Mouse (Mus musculus): ENCODE results near the gene Tmpo. TPM values are rescaled to one million over a fixed set of nuclear protein-coding genes. Genes with fewer than 3 reads are reported as not detected.
A peak's percentile ranks its signal among the peaks of the same experiment; 100 is the strongest.

The Tmpo gene
- polyA plus RNA-seq, 1 experiment from 2014 or later = 320 TPM

DNA sequence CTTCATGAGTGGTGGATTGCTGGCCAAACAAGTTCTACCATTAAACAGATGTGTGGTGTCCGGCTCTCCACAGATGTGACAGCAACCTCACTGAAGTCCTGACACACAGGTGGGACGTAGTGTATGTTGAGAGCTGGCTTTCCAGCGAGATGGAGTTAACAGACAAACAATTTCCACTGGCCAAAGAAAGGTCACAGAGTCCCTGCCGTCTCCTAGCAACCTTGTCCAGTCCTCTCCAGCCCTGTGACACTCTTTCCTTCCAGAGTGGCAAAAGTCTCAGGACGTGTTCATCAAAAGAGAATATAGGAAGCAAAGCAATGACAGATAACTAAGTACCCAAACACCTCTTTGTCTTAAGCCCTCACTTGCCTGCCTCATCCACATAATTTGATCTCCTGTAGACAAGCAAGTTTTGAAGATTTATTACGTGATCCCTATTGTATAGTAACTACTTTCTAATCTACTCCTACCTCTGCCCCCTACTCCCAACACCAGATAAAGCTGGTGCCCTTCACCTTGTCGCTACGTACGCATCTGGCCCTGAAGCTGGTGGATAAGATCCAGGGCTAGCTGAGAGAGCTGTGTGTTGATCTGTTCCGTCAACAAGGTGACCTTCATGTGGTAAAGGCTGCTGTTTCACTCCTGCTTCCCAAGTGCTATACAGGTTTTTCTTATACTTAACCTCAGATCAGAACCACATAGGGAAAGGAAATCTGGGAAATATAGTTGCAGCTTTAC, 54.3 kb downstream of the Tmpo start:
- no peaks in the 10 kb centered on the region for H3K4me1 ChIP-seq (replicated peaks; ENCODE audit: control insufficient read depth, insufficient read depth, low read length)
- H3K4me3 ChIP-seq (ENCODE audit: low read depth, low read length) = no peak overlapping the region
- no peak overlapping the region for H3K9ac ChIP-seq (ENCODE audit: low read depth, low read length)
- H3K4me2 ChIP-seq (replicated peaks; ENCODE audit: low read depth, low read length) = no peak overlapping the region
- no peak for ATAC-seq (ENCODE audit: low FRiP score)
- no peaks in the 10 kb centered on the region for H3K27me3 ChIP-seq (ENCODE audit: control insufficient read depth, insufficient read depth, low read length)
- H3K9me3 ChIP-seq (ENCODE audit: control insufficient read depth, low read length) = no peaks in the 10 kb centered on the region
- WGBS = 73% methylated on average over 10 of the region's 10 CpGs
- H3K27ac ChIP-seq (ENCODE audit: low read depth, low read length) = no peak overlapping the region
- H3K36me3 ChIP-seq (ENCODE audit: control insufficient read depth, insufficient read depth, low read length) = no peaks in the 10 kb centered on the region
- DNase-seq (ENCODE audit: low spot score) = no peak

DNA sequence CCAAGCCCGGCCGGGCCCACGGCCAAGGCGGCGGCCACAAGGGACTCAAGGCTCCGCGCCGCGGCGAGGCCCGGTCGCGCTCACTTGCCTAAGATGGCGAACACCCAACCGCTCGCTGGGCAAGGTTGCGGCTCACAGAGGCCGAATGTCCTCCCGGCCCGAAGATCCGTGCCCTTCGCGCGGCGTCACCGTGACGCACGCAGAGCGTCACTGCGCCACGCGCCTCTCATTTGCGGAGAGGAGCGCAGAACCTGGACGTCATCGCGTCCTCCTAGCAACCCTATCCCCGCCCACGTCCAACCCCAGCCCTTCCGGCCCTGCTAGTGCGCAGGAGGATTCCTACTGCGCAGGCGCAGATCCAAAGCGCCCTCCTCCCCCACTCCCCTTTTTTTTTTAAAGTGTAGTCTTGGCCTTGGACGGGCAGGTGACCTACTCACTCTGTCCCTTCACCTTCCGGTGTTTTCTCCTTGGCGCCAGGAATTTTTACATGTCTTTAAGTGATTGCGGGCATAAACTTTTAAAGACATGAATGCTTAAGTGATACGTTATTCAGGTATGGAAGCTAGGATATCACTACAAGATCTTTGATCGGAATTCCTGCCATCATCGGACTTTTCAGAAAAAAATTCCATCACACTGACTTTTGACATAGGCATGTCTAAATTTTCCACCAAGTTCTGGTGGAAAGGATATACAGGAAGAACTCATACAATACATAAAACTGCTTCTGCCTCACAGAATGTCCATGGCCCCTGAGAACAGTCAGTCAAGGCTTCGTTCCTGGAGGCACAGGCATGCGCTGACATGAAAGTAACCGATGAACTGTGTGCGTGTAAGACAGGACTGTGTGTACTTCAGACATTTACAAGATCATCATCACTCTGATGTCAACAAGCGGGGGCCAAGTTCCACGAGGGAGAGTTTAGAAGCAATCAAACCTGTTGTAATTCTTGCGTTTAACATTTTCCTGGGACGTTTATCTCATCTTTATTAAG, 57.0 kb downstream of the Tmpo start, which contains the start of gene Slc25a3:
Gene Slc25a3, minus strand, starts transcription at position 232 of the 995 bp plus-strand sequence.
- 15% methylated on average over 55 of the region's 59 CpGs for WGBS
- Histone ChIP-seq H3K4me1 (replicated peaks; ENCODE audit: control insufficient read depth, insufficient read depth, low read length) (no peaks in the 10 kb centered on the region), H3K4me3 (ENCODE audit: low read depth, low read length) (peak within 1 kb of the TSS; percentile 63), H3K9ac (ENCODE audit: low read depth, low read length) (peak within 1 kb of the TSS; percentile 89), H3K9me3 (ENCODE audit: control insufficient read depth, low read length) (no peaks in the 10 kb centered on the region), H3K27me3 (ENCODE audit: control insufficient read depth, insufficient read depth, low read length) (no peaks in the 10 kb centered on the region), H3K36me3 (ENCODE audit: control insufficient read depth, insufficient read depth, low read length) (peaks cover 8% of the 10 kb centered on the region; the same call in 1 of the 2 replicates), H3K27ac (ENCODE audit: low read depth, low read length) (peak within 1 kb of the TSS; percentile 84), H3K4me2 (replicated peaks; ENCODE audit: low read depth, low read length) (peak within 1 kb of the TSS; percentile 91)
- peak; percentile 99 for ATAC-seq (ENCODE audit: low FRiP score)
- peak; percentile 100 for DNase-seq (ENCODE audit: low spot score)

GRCm38 (mm10) chr10:91123281-91123827, 57.8 kb downstream of the Tmpo start:
- 0% methylated on average over 43 of the region's 44 CpGs for WGBS
- Histone ChIP-seq H3K4me1 (replicated peaks; ENCODE audit: control insufficient read depth, insufficient read depth, low read length) (no peaks in the 10 kb centered on the region), H3K36me3 (ENCODE audit: control insufficient read depth, insufficient read depth, low read length) (peaks cover 9% of the 10 kb centered on the region), H3K4me3 (ENCODE audit: low read depth, low read length) (peak overlapping the region; percentile 63), H3K27ac (ENCODE audit: low read depth, low read length) (peak overlapping the region; percentile 84), H3K4me2 (replicated peaks; ENCODE audit: low read depth, low read length) (peak overlapping the region; percentile 91), H3K27me3 (ENCODE audit: control insufficient read depth, insufficient read depth, low read length) (no peaks in the 10 kb centered on the region), H3K9ac (ENCODE audit: low read depth, low read length) (peak overlapping the region; percentile 89), H3K9me3 (ENCODE audit: control insufficient read depth, low read length) (no peaks in the 10 kb centered on the region)
- DNase-seq (ENCODE audit: low spot score) (peak; percentile 42), ATAC-seq (ENCODE audit: low FRiP score) (no peak; the same call in none of the 2 replicates)

GRCm38 (mm10) chr10:91122646-91123045, 58.5 kb downstream of the Tmpo start:
- peaks cover 15% of the 10 kb centered on the region for H3K36me3 ChIP-seq (ENCODE audit: control insufficient read depth, insufficient read depth, low read length)
- no peak overlapping the region for H3K27ac ChIP-seq (ENCODE audit: low read depth, low read length)
- peak overlapping the region; percentile 91 for H3K4me2 ChIP-seq (replicated peaks; ENCODE audit: low read depth, low read length)
- no peaks in the 10 kb centered on the region for H3K27me3 ChIP-seq (ENCODE audit: control insufficient read depth, insufficient read depth, low read length)
- peak overlapping the region; percentile 89 for H3K9ac ChIP-seq (ENCODE audit: low read depth, low read length)
- DNase-seq (ENCODE audit: low spot score) (no peak), ATAC-seq (ENCODE audit: low FRiP score) (no peak)
- WGBS = 44% methylated on average over 6 of the region's 6 CpGs
- peak overlapping the region; percentile 63 for H3K4me3 ChIP-seq (ENCODE audit: low read depth, low read length)
- H3K9me3 ChIP-seq (ENCODE audit: control insufficient read depth, low read length) = no peaks in the 10 kb centered on the region
- no peaks in the 10 kb centered on the region for H3K4me1 ChIP-seq (replicated peaks; ENCODE audit: control insufficient read depth, insufficient read depth, low read length)

DNA sequence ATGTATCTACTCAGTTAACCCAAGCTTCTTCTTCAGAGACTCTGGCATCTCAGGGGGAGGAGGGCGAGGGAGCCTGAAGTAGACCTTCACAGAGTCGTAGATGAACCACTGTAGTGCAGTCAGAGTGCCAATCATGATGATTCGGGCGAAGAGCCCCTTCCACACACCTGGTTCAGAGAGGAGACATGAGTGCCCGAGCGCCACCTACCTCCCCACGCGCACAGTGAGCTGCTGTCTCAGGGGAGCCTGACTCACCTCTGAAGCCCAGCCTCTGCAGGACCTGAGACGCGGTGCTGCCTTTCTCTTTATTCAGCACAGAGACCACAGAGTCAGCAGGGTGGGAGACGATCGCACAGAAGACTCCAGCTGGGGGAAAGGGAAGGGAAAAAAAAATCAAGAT, 64.2 kb downstream of the Tmpo start:
- no peaks in the 10 kb centered on the region for H3K27me3 ChIP-seq (ENCODE audit: control insufficient read depth, insufficient read depth, low read length)
- WGBS = 92% methylated on average over 12 of the region's 12 CpGs
- H3K4me1 ChIP-seq (replicated peaks; ENCODE audit: control insufficient read depth, insufficient read depth, low read length) = no peaks in the 10 kb centered on the region
- no peak overlapping the region for H3K4me3 ChIP-seq (ENCODE audit: low read depth, low read length)
- H3K36me3 ChIP-seq (ENCODE audit: control insufficient read depth, insufficient read depth, low read length) = peaks cover 40% of the 10 kb centered on the region
- H3K9me3 ChIP-seq (ENCODE audit: control insufficient read depth, low read length) = no peaks in the 10 kb centered on the region
- DNase-seq (ENCODE audit: low spot score) (no peak), ATAC-seq (ENCODE audit: low FRiP score) (no peak)
- H3K4me2 ChIP-seq (replicated peaks; ENCODE audit: low read depth, low read length) = no peak overlapping the region
- H3K9ac ChIP-seq (ENCODE audit: low read depth, low read length) = no peak overlapping the region
- no peak overlapping the region for H3K27ac ChIP-seq (ENCODE audit: low read depth, low read length)

DNA sequence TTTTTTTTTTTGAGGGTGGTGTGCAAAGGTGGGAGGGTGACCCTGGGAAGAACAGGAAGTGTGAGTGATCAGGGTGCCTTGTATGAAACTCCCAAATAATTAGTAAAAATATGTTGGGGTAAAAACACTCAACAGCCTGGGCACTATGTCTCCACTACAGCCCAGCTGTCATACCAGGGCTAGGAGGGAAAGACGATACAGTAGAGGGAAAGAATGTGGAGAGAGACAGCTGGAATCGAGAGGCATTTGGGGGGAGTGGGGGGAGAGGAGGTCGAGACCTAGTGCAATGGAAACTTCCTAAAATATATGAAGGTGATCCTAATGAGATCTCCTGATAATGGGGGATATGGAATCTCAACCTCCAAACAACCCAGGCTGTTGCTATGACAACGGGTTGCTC, 71.3 kb downstream of the Tmpo start:
- Histone ChIP-seq H3K27ac (ENCODE audit: low read depth, low read length) (no peak overlapping the region), H3K27me3 (ENCODE audit: control insufficient read depth, insufficient read depth, low read length) (no peaks in the 10 kb centered on the region), H3K9ac (ENCODE audit: low read depth, low read length) (no peak overlapping the region), H3K4me2 (replicated peaks; ENCODE audit: low read depth, low read length) (no peak overlapping the region), H3K9me3 (ENCODE audit: control insufficient read depth, low read length) (no peaks in the 10 kb centered on the region), H3K4me1 (replicated peaks; ENCODE audit: control insufficient read depth, insufficient read depth, low read length) (no peaks in the 10 kb centered on the region), H3K36me3 (ENCODE audit: control insufficient read depth, insufficient read depth, low read length) (peaks cover 9% of the 10 kb centered on the region; the same call in 1 of the 2 replicates), H3K4me3 (ENCODE audit: low read depth, low read length) (no peak overlapping the region)
- ATAC-seq (ENCODE audit: low FRiP score) (no peak), DNase-seq (ENCODE audit: low spot score) (no peak)
- WGBS = 84% methylated on average over 4 of the region's 4 CpGs

DNA sequence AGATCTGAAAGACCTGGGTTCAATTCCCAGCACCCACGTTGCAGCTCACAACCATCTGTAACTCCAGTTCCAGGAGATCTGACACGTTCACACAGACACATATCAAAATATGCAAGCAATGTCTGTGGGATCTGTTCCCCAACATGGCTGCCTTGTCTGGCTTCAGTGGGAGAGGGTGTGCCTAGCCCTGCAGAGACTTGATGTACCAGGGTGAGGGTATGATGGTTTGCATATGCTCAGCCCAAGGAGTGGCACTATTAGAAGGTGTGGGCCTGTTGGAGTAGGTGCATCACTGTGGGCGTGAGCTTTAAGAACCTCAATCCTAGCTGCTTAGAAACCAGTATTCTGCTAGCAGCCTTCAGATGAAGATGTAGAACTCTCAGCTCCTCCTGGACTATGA, 75.1 kb downstream of the Tmpo start:
- Histone ChIP-seq H3K36me3 (ENCODE audit: control insufficient read depth, insufficient read depth, low read length) (no peaks in the 10 kb centered on the region), H3K9ac (ENCODE audit: low read depth, low read length) (no peak overlapping the region), H3K27me3 (ENCODE audit: control insufficient read depth, insufficient read depth, low read length) (no peaks in the 10 kb centered on the region), H3K4me3 (ENCODE audit: low read depth, low read length) (no peak overlapping the region), H3K4me1 (replicated peaks; ENCODE audit: control insufficient read depth, insufficient read depth, low read length) (no peaks in the 10 kb centered on the region), H3K9me3 (ENCODE audit: control insufficient read depth, low read length) (no peaks in the 10 kb centered on the region), H3K4me2 (replicated peaks; ENCODE audit: low read depth, low read length) (no peak overlapping the region), H3K27ac (ENCODE audit: low read depth, low read length) (no peak overlapping the region)
- DNase-seq (ENCODE audit: low spot score) = no peak
- no peak for ATAC-seq (ENCODE audit: low FRiP score)
- WGBS = 88% methylated on average over 3 of the region's 3 CpGs

DNA sequence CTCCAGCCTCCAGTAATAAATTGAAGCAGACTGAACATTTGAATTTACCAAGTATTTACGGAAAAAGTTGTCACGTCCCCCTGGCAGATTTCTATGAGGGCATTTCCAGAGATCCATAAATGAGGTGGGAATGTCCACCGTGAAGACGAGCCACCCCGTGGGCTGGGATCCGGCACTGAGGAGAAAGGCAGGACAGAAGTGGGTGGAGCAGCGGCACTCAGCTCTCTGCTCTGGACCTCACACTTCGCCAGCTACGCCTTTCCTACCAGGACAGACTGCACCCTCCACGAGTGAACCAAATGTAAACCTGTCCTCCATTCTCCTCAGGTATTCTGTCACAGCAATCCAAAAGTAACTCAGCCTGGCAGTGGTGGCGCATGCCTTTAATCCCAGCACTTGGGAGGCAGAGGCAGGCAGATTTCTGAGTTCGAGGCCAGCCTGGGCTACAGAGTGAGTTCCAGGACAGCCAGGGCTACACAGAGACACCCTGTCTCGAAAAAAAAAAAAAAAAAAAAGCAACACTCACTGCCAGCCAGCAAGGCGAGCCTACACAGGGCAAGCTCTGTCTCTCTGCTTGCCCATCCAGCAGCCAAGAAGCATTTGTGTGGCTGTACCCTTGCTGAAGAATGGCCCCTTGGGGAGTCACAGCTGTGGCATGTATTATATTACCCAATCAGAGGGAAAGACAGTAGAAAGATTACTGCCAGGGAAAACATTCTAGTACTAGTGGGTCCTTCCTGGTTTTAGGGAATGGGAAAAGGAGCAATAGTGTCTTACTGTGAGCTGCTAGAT, 78.1 kb downstream of the Tmpo start:
- H3K4me2 ChIP-seq (replicated peaks; ENCODE audit: low read depth, low read length) = no peak overlapping the region
- 96% methylated on average over 13 of the region's 14 CpGs for WGBS
- H3K4me3 ChIP-seq (ENCODE audit: low read depth, low read length) = no peak overlapping the region
- no peak for ATAC-seq (ENCODE audit: low FRiP score)
- H3K27me3 ChIP-seq (ENCODE audit: control insufficient read depth, insufficient read depth, low read length) = no peaks in the 10 kb centered on the region
- no peak overlapping the region for H3K27ac ChIP-seq (ENCODE audit: low read depth, low read length)
- no peak overlapping the region for H3K9ac ChIP-seq (ENCODE audit: low read depth, low read length)
- no peak for DNase-seq (ENCODE audit: low spot score)
- no peaks in the 10 kb centered on the region for H3K4me1 ChIP-seq (replicated peaks; ENCODE audit: control insufficient read depth, insufficient read depth, low read length)
- no peaks in the 10 kb centered on the region for H3K36me3 ChIP-seq (ENCODE audit: control insufficient read depth, insufficient read depth, low read length)
- no peaks in the 10 kb centered on the region for H3K9me3 ChIP-seq (ENCODE audit: control insufficient read depth, low read length)

Measured in hindbrain, embryonic 11.5 days (tissue).